Mouse (Mus musculus): ENCODE measurements around the gene Vasn. TPM values are rescaled to one million over a fixed set of nuclear protein-coding genes. Genes with fewer than 3 reads are reported as not detected.
"Not testable (repeated sequence)": the region's sequence is repeated elsewhere in the genome, so short reads cannot be mapped to it uniquely, and the experiment has no call there.

Gene Vasn
- total RNA-seq, 4 experiments from 2014 or later = 10.1 to 16.9 (median 11.1) TPM

DNA sequence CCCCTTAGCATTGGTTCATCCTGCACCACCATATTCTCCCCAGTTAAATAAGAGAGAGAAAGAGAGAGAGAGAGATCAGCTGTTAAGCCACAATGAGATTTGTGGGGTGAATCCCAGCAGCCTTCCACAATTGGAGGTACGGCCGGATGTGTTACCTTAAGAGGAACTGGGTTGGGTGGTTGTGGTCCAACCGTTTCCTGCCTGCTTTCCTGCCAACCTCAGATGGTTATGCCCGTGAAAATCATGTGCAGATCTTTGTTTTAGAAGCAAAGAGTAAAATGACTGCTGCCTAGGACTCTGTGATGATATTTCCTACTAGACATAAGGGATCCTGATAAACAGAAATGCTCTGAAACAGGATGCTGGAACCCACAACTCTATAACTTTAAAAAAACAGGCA lies 34.4 kb downstream of the Vasn start:
- DNase-seq = no peak

DNA sequence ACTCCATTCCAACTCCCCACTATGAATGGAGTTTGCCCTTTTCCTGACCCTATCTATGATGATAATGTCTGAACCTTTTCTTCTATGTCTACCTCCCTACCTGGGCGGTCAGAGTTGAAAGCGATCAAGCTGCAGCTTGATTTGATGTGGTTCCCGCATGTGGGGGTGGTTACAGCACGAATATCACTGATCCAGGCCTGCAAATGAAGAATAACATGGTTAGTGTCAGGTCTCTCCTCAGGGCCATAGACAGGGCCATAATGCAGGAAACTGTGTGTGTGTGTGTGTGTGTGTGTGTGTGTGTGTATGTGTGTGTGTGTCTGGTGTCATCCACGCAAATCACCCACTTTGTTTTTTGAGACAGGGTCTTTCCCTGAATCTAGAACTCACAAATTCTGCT lies 37.1 kb downstream of the Vasn start:
- no peak for DNase-seq

DNA sequence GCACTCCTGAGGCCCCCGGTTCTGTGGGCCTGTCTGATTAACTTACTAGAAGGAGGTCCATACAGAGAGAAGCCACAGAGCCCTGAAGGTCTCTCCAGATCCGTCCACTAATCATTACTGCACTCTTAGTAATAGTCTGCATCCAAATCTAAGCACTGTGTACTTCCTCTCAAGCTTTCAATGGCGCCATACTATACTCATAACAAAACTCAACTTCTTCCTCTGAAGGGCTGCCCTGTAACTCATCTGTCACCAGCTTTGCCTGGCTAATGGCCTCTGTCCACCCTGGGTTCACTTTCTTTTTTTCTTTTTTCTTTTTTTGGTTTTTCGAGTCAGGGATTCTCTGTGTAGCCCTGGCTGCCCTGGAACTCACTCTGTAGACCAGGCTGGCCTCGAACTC lies 38.3 kb downstream of the Vasn start:
- no peak for DNase-seq

DNA sequence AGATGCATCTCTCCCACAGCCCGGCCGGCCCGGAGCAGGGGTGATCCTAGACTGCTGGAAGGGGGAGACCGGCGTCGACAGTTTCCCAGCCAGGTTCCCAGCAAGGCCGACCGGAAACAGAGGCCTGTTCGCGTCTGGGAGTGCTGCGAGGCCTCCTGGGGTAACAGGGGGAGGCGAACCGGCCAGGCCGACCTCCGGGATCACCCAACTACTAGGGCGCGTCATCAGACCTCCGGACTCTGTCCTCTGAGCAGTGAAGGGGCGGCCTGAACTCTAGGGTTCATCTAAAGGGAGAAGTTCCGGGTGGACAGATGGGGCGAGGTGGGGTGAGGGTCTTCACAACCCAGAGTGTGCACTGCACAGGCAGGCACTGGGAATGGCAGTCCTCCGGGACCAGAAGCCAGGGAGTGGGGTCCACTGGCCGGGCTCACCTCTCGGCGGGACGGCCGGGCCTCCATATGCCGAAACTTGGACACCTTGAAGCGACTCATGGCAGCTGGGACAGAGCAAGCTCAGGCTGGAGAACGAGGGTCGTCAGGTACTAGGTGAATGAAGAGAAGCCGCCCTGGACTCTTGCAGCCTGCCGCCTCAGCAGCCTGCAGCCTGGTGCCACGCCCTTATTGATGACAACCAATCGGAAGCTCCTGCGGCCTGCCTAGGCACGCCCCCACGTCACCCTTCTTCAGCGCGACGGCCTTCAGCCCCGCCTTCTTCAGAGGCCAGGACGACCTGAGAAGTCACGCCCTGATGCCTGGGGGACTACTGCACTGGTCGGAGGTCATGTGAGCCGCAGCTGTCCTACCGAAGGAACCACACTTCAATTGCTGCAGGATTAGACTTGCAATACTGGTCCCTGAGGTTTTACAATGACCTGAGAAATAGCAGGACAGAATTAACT lies 39.6 kb downstream of the Vasn start, which contains the start of gene Coro7:
Gene Coro7, minus strand, starts transcription at position 657 of the 898 bp plus-strand sequence.
- DNase-seq = peak; percentile 89

DNA sequence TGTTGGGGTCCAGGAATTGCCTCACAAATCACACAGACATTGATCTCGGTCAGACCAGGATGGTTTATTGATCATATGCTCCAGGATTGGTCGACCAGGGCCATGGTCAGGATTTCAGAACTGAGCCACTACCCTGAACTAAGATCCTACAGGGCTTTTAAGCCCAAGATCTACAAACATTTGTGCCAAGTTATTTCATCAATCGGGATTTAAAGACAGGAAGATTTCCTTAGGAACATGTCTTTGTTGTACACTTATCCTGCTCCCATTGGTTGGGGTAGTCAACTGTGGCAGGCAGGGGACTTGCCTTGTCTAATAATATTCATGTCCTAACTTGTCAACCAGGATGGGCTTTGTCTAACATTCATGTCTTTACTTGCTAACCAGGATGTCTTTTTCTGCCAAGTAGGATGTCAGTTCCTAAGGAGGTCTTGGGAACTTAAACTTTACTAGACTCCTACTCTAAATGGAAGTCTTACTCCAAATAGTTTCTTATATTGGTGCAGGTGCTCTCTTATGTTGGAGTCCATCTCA lies 41.2 kb downstream of the Vasn start:
- DNase-seq = not testable (repeated sequence)

DNA sequence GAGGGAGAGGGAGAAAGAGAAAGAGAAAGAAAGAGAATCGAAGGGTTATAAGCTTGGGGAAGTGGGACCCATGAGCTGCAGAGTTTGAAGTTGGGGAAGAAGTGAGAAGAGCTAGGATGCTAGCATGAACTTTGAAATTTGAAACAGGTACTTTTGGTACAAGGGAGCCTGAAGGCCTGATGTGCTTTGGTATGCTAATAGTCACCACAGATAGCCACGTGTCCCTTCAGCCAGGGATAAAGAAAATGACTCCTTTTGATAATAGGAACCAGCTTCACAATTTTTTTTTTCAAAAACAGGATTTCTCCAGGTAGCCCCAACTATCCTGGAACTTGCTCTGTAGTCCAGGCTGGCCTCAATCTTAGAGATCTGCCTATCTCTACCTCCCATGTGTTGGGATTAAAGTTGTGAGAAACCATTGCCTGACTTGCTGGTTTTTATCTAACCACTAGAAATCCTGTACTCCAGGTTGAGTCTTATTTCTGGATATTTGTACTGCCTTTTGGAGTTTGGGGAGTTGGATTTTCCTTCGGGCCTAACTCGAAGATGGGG lies 43.0 kb downstream of the Vasn start:
- DNase-seq = no peak

DNA sequence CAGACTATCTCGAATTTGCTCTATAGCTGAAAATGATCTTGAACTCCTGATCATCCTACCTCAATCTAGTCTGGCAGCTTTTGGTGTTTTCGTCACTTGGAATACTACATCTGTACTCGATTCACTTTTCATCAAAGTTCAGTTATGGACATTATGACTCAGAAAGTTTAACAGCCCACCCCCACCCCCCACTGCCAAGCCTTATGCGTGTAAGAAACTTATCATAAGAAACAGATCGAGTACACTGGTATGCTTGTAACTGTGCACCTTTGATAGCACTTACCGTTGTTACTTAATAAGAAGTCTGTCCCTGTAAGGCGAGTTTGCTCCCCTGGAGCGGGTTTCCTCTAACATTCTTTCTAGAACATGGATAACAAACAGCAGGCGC lies 43.4 kb downstream of the Vasn start:
- DNase-seq = no peak

DNA sequence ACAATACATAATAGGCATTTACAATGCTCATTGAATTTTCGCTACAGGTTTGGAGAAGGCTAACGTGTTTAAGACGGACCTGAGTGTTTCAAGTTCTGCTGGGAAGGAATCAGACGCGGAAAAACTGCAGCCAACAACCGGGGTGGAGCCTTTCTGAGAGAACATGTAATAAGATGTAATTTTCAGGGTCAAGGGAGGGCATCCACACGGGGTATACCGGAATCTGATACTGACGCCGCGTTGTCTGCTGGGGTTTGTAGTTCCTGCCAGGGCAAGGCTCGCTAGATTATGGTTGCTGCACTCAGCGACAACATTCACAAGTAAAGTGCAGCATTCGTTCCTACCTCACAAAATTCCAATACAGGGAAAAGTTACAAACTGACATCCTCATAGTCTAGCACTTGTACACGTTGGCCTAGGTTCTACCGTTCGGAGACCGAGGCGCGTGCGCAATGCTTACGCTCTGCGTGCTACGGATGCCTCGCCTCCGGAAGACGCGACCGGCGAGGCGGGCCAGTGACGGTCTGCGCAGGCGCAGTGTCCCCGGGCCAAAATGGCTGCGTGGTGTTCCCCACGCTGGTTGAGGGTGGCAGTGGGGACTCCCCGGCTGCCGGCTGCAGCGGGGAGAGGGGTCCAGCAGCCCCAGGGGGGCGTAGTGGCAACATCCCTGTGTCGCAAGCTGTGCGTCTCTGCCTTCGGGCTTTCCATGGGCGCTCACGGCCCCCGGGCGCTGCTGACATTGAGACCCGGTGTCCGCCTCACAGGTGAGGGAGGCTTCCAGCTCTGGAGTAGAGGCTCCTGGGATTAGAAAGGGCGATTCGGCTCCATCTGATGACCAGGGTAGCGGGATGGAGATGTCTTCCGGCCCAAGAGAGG lies 44.1 kb downstream of the Vasn start:
- DNase-seq = peak; percentile 90

DNA sequence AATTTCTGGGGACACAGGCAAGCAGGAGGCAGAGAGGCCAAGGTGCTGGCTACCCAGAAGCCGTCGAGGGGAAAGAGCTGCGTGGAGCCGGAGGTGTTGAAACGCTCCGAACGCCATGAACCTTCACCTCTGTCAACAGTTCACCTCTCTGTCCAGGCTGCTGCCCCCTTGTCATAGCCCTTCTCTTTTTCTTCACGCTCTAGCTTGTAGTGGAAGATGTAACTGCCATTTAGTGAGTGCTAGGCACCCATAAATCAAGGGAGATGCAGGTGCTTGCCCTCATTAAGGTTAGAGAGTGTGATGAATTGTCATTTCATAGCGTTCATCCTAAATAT lies 44.7 kb downstream of the Vasn start:
- DNase-seq = no peak

DNA sequence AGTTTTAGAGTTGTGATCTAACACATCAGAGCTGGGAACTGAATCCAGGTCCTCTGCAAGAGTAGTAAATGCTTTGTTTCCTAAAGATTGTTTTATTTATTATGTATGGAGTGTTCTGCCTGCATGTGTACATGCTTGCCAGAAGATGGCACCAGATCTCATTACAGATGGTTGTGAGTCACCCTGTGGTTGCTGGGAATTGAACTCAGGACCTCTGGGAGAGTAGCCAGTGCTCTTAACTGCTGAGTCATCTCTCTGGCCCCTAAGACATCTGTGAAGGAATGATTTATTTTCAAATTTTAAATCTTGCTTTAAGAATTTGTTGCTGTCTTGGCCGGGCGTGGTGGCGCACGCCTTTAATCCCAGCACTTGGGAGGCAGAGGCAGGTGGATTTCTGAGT lies 49.6 kb downstream of the Vasn start:
- DNase-seq = not testable (repeated sequence)

Other genes starting within 250 kb of the Vasn start
- gene Adcy9, start 219.4 kb upstream of the Vasn start, total RNA-seq (2022) = 10 to 100 TPM; 62.8 to 84.2 (median 72.6) TPM
- 10 to 100 TPM in 1 of 4 experiments, 1 to 10 TPM in 3; 5.5 to 10.2 (median 5.9) TPM for gene Srl, start 98.1 kb upstream of the Vasn start, total RNA-seq (2022)
- 10 to 100 TPM in 1 of 4 experiments, 1 to 10 TPM in 3; 6.1 to 10.8 (median 7.6) TPM for gene Tfap4, start 80.1 kb upstream of the Vasn start, total RNA-seq (2022)
- 10 to 100 TPM; 14.6 to 28.9 (median 23.8) TPM for gene Glis2, start 45.2 kb upstream of the Vasn start, total RNA-seq (2022)
- 100 to 1,000 TPM in 2 of 4 experiments, 10 to 100 TPM in 2; 81.7 to 124 (median 102) TPM for gene Pam16, start 15.0 kb upstream of the Vasn start, total RNA-seq (2022)
- 100 to 1,000 TPM; 107 to 132 (median 117) TPM for gene Dnaja3, start within 50 bp of the Vasn start, total RNA-seq (2022)
- gene Coro7, start 39.8 kb downstream of the Vasn start, total RNA-seq (2022) = 10 to 100 TPM; 23.1 to 41.9 (median 36.7) TPM
- 1 to 10 TPM; 2.3 to 9.0 (median 4.8) TPM for gene Nmral1, start 79.4 kb downstream of the Vasn start, total RNA-seq (2022)
- 100 to 1,000 TPM in 1 of 4 experiments, 10 to 100 TPM in 3; 89.6 to 120 (median 94.1) TPM for gene Hmox2, start 86.4 kb downstream of the Vasn start, total RNA-seq (2022)
- gene Cdip1, start 150.4 kb downstream of the Vasn start, total RNA-seq (2022) = 100 to 1,000 TPM; 120 to 148 (median 143) TPM
- gene 4930562C15Rik, start 195.5 kb downstream of the Vasn start, total RNA-seq (2022) = under 1 TPM in 1 of 4 experiments, not detected in 3; 0.14 TPM
- gene Ubald1, start 240.4 kb downstream of the Vasn start, total RNA-seq (2022) = 10 to 100 TPM; 33.0 to 42.5 (median 38.2) TPM
- gene Mgrn1, start 246.3 kb downstream of the Vasn start, total RNA-seq (2022) = 100 to 1,000 TPM in 2 of 4 experiments, 10 to 100 TPM in 2; 88.5 to 120 (median 98.0) TPM